Mouse (Mus musculus) neural tube, embryonic 14.5 days (tissue): Measurements from ENCODE around the gene Cacna1d. TPM values are rescaled to one million over a fixed set of nuclear protein-coding genes. Genes with fewer than 3 reads are reported as not detected.

ENCODE experiments used
- ATAC-seq: fragments of 200-750 bp; cut with Nextera tagmentation; 2 replicates; pipeline ENCODE4 v1.8.0; 2017; ENCODE audit warnings: low read depth, mild to moderate bottlenecking, moderate TSS enrichment, moderate library complexity
- H3K27ac ChIP-seq: fragments of 300-500 bp; sonication (generic); 2 replicates; pipeline ENCODE4 v1.5.1; 2014; ENCODE audit warnings: low read depth, mild to moderate bottlenecking, control low read depth, low read length, moderate library complexity, mixed read lengths
- H3K27me3 ChIP-seq: fragments of 300-500 bp; sonication (generic); 2 replicates; pipeline ENCODE4 v1.6.1; 2014; ENCODE audit warnings: low read length; ENCODE audit not compliant: control insufficient read depth, insufficient read depth
- H3K36me3 ChIP-seq: fragments of 300-500 bp; sonication (generic); 2 replicates; pipeline ENCODE4 v1.6.1; 2014; ENCODE audit warnings: low read length, mixed read lengths; ENCODE audit not compliant: control insufficient read depth, insufficient read depth
- H3K4me1 ChIP-seq: fragments of 300-500 bp; sonication (generic); 2 replicates; pipeline ENCODE4 v1.6.1; 2014; ENCODE audit warnings: low read length; ENCODE audit not compliant: control insufficient read depth, insufficient read depth
- H3K4me2 ChIP-seq: fragments of 300-500 bp; sonication (generic); 2 replicates; pipeline ENCODE4 v1.6.1; 2014; ENCODE audit warnings: mild to moderate bottlenecking, low read depth, low read length, control low read depth
- H3K4me3 ChIP-seq: fragments of 300-500 bp; sonication (generic); 2 replicates; pipeline ENCODE4 v1.5.1; 2014; ENCODE audit warnings: low read depth, low read length, control low read depth, mixed read lengths
- H3K9ac ChIP-seq: fragments of 300-500 bp; sonication (generic); replicated peaks from 2 replicates; pipeline ENCODE4 v1.6.1; 2014; ENCODE audit warnings: low read depth, mild to moderate bottlenecking, control low read depth, low read length, mixed read lengths
- H3K9me3 ChIP-seq: fragments of 300-500 bp; sonication (generic); 2 replicates; pipeline ENCODE4 v1.6.1; 2016; ENCODE audit warnings: low read length; ENCODE audit not compliant: control insufficient read depth
- WGBS: fragments of 180-500 bp; shearing (Covaris S2); extraction: QIAGEN DNeasy Blood & Tissue Kit; methylation state at CpG from one replicate; pipeline ENCODE4 v1.1.7; 2014; 5-methylcytosine and 5-hydroxymethylcytosine counted together
- polyA plus RNA-seq: library from polyadenylated mRNA; unstranded; fragments of >200 nt; fragmentation: Nextera tagmentation; extraction: Ambion mirVana; gene quantifications from 2 replicates; pipeline ENCODE4 v1.2.1, GENCODE M21; 2014

The Cacna1d gene
- polyA plus RNA-seq, 1 experiment from 2014 or later, result 23.9 TPM

- Histone ChIP-seq H3K27me3 (no peaks in the 10 kb centered on the region), H3K9ac (no peak overlapping the region), H3K4me1 (no peaks in the 10 kb centered on the region), H3K4me3 (no peak overlapping the region), H3K9me3 (no peaks in the 10 kb centered on the region), H3K36me3 (no peaks in the 10 kb centered on the region), H3K4me2 (no peak overlapping the region), H3K27ac (no peak overlapping the region)
- ATAC-seq, result no peak
- 88% methylated on average over 5 of the region's 5 CpGs for WGBS
Observed at GRCm38 (mm10) chr14:30190308-30190971, 300.8 kb downstream of the Cacna1d start.

DNA sequence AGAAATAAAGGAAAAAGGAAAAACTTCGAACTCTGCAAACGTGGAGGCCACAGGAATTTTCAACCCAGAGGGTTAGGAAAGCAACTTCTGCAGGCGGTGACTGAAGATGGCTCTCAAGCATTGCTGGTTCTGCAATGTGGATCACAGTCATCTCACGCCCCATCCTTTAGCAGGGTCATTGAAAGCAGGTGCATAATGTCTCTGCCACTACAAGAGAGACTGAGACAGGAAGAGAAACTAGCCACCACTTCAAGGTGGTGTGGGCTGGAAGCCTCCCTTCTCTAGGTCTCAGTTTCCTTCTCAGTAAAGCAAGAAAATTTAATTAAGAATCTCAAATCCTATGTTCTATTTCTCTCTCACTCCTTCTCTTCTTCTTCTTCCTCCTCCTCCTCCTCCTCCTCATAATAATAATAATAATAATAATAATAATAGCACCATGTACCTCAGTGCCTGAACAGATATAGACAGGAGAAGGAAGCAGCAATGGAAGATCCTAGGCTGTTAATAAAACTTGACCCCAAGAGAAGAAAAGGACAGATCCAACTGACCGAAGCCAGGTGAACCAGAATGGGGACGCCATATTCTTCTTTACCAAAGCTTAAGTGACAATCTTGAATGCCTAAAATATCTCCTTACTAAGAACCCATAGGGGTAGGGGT lies 305.5 kb downstream of the Cacna1d start:
- Histone ChIP-seq H3K9ac (no peak overlapping the region), H3K36me3 (no peaks in the 10 kb centered on the region), H3K9me3 (no peaks in the 10 kb centered on the region), H3K4me1 (no peaks in the 10 kb centered on the region), H3K27ac (no peak overlapping the region), H3K4me3 (no peak overlapping the region), H3K4me2 (no peak overlapping the region), H3K27me3 (no peaks in the 10 kb centered on the region)
- no peak for ATAC-seq
- WGBS, result 89% methylated on average over 6 of the region's 6 CpGs

GRCm38 (mm10) chr14:30184445-30185152 lies 306.7 kb downstream of the Cacna1d start:
- ATAC-seq, result no peak
- 79% methylated on average over 13 of the region's 13 CpGs for WGBS

GRCm38 (mm10) chr14:30184013-30184412 lies 307.2 kb downstream of the Cacna1d start:
- Histone ChIP-seq H3K4me1 (no peaks in the 10 kb centered on the region), H3K4me2 (no peak overlapping the region), H3K4me3 (no peak overlapping the region), H3K27ac (no peak overlapping the region), H3K27me3 (no peaks in the 10 kb centered on the region), H3K9me3 (no peaks in the 10 kb centered on the region), H3K9ac (no peak overlapping the region), H3K36me3 (no peaks in the 10 kb centered on the region)
- no peak for ATAC-seq
- 47% methylated on average over 5 of the region's 5 CpGs for WGBS

More at GRCm38 (mm10) chr14:30184445-30185152, 306.7 kb downstream of the Cacna1d start:
- Histone ChIP-seq H3K4me1 (no peaks in the 10 kb centered on the region), H3K9ac (no peak overlapping the region), H3K27ac (no peak overlapping the region), H3K4me2 (no peak overlapping the region), H3K27me3 (no peaks in the 10 kb centered on the region), H3K4me3 (no peak overlapping the region), H3K36me3 (no peaks in the 10 kb centered on the region), H3K9me3 (no peaks in the 10 kb centered on the region)

DNA sequence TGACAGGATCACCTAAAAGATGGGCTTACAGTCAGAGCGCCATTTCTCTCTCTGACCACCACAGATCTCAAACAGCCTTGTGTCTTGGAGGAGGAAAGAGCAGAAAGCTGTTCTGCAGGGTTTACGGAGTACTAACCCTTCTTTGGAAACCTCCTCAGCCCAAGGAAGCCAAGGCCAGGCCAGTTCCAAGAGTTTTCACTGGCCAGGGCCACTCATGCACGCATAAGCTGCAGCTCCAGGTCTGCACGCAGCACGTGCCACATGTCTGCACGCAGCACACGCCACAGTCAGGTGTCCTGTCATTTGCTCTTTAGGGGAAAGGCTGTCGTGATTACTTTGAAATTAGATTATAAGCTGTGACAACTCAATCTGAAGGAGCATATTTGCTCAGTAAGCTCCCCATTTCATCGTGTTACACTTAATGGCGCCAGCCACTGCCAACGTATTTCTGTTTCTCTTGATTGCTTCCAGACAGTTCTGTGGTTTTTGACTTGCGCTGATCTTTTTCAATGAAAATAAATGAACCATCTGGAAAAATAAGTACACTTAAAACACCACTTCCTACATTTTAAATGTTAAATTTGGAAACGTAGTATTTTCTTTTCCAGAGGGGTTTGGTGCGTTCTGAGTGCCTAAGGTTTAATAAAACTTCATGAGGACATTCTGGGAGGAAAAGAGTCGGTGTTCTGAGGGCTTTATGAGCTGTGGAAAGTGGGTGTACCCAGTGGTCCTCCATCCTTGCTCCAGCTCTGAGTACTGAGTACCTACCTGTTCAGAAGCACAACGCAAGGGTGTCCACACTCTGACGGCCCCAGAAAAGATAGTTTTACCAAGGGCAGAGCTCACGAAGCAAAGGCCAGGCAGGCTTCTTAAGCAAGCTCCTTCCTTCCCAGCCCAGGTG lies 308.4 kb downstream of the Cacna1d start:
- Histone ChIP-seq H3K27ac (no peak overlapping the region), H3K4me2 (no peak overlapping the region), H3K4me3 (no peak overlapping the region), H3K9me3 (no peaks in the 10 kb centered on the region), H3K9ac (no peak overlapping the region), H3K27me3 (no peaks in the 10 kb centered on the region), H3K36me3 (no peaks in the 10 kb centered on the region), H3K4me1 (no peaks in the 10 kb centered on the region)
- no peak for ATAC-seq
- WGBS, result 84% methylated on average over 18 of the region's 18 CpGs

GRCm38 (mm10) chr14:30178306-30178705 lies 312.9 kb downstream of the Cacna1d start:
- Histone ChIP-seq H3K27ac (no peak overlapping the region), H3K9me3 (no peaks in the 10 kb centered on the region), H3K4me2 (no peak overlapping the region), H3K4me1 (no peaks in the 10 kb centered on the region), H3K36me3 (no peaks in the 10 kb centered on the region), H3K9ac (no peak overlapping the region), H3K27me3 (no peaks in the 10 kb centered on the region), H3K4me3 (no peak overlapping the region)
- WGBS, result 85% methylated on average over 4 of the region's 4 CpGs
- ATAC-seq, result no peak

DNA sequence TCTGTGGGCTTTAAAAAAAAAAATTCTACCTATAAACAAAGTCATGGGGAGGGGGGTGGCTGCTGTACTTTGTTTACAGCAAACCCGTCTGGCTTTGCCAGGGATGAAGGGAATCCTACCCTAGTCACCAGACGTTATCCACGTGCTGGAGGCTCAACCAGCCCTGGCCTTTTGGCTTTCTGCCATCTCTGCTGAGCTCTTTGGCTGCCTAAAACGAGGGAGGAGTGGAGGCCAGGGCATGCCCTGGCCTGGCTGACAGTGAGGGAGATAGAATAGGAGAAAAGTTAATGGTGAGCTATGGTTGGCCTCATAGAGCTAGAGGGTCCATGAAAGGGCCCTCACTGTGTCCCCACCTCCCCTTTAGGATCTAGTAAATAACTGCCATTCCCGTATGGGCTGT lies 313.4 kb downstream of the Cacna1d start:
- H3K27ac ChIP-seq, result no peak overlapping the region
- no peaks in the 10 kb centered on the region for H3K9me3 ChIP-seq
- H3K27me3 ChIP-seq, result no peaks in the 10 kb centered on the region
- H3K4me1 ChIP-seq, result no peaks in the 10 kb centered on the region
- no peak for ATAC-seq
- H3K4me2 ChIP-seq, result no peak overlapping the region
- H3K9ac ChIP-seq, result no peak overlapping the region
- 54% methylated on average over 5 of the region's 5 CpGs for WGBS
- no peaks in the 10 kb centered on the region for H3K36me3 ChIP-seq
- H3K4me3 ChIP-seq, result no peak overlapping the region

- peaks cover 6% of the 10 kb centered on the region; the same call in 1 of the 2 replicates for H3K4me1 ChIP-seq
- no peaks in the 10 kb centered on the region for H3K9me3 ChIP-seq
- no peaks in the 10 kb centered on the region for H3K36me3 ChIP-seq
- 54% methylated on average over 3 of the region's 3 CpGs for WGBS
- H3K4me2 ChIP-seq, result no peak overlapping the region
- H3K27ac ChIP-seq, result no peak overlapping the region
- no peak overlapping the region for H3K9ac ChIP-seq
- H3K27me3 ChIP-seq, result no peaks in the 10 kb centered on the region
- no peak overlapping the region for H3K4me3 ChIP-seq
- no peak for ATAC-seq
Observed at GRCm38 (mm10) chr14:30175362-30175761, 315.9 kb downstream of the Cacna1d start.
